Mouse (Mus musculus): ENCODE measurements around the gene Atp5e. TPM values are rescaled to one million over a fixed set of nuclear protein-coding genes. Genes with fewer than 3 reads are reported as not detected.

Gene Atp5e
- polyA plus RNA-seq (2012; ENCODE audit: insufficient read depth, insufficient read length, low replicate concordance, missing spikeins): not detected in 2 replicates

- Histone ChIP-seq H3K4me3 (ENCODE audit: insufficient read depth, low read depth, low read length) (peak within 1 kb of the TSS; percentile 65), H3K27ac (ENCODE audit: insufficient read depth, low read depth, low read length) (peak within 1 kb of the TSS; percentile 23), H3K4me1 (ENCODE audit: control insufficient read depth, insufficient read depth, low read length) (peaks cover 10% of the 10 kb centered on the region)
- WGBS: 1% methylated on average over 48 of the region's 48 CpGs
- TF ChIP-seq POLR2A (IDR thresholded peaks at IDR 0.05; ENCODE audit: insufficient read depth, low read depth, low read length) (peak; percentile 56; the same call in 1 of the 2 replicates), CTCF (IDR thresholded peaks at IDR 0.05; ENCODE audit: insufficient read depth, low read depth, low read length) (no peak)
Observed at GRCm38 (mm10) chr2:174463789-174464523, at the start of gene Atp5e. Gene Atp5e (minus strand): TSS chr2:174464105.

GRCm38 (mm10) chr2:174509825-174510224 is 45.9 kb upstream of the Atp5e start:
- H3K4me1 ChIP-seq (ENCODE audit: control insufficient read depth, insufficient read depth, low read length): no peaks in the 10 kb centered on the region; the same call in 1 of the 2 replicates
- 92% methylated on average over 8 of the region's 8 CpGs for WGBS
- TF ChIP-seq CTCF (IDR thresholded peaks at IDR 0.05; ENCODE audit: insufficient read depth, low read depth, low read length) (no peak), POLR2A (IDR thresholded peaks at IDR 0.05; ENCODE audit: insufficient read depth, low read depth, low read length) (no peak)
- H3K4me3 ChIP-seq (ENCODE audit: insufficient read depth, low read depth, low read length): no peak overlapping the region
- no peak overlapping the region for H3K27ac ChIP-seq (ENCODE audit: insufficient read depth, low read depth, low read length)

GRCm38 (mm10) chr2:174507998-174508397 is 44.1 kb upstream of the Atp5e start:
- 91% methylated on average over 4 of the region's 4 CpGs for WGBS
- Histone ChIP-seq H3K4me3 (ENCODE audit: insufficient read depth, low read depth, low read length) (no peak overlapping the region), H3K27ac (ENCODE audit: insufficient read depth, low read depth, low read length) (no peak overlapping the region), H3K4me1 (ENCODE audit: control insufficient read depth, insufficient read depth, low read length) (no peaks in the 10 kb centered on the region; the same call in none of the 2 replicates)
- TF ChIP-seq POLR2A (IDR thresholded peaks at IDR 0.05; ENCODE audit: insufficient read depth, low read depth, low read length) (no peak), CTCF (IDR thresholded peaks at IDR 0.05; ENCODE audit: insufficient read depth, low read depth, low read length) (no peak)

- Histone ChIP-seq H3K27ac (ENCODE audit: insufficient read depth, low read depth, low read length) (no peak overlapping the region), H3K4me1 (ENCODE audit: control insufficient read depth, insufficient read depth, low read length) (peaks cover 3% of the 10 kb centered on the region), H3K4me3 (ENCODE audit: insufficient read depth, low read depth, low read length) (no peak overlapping the region)
- WGBS: 75% methylated on average over 25 of the region's 25 CpGs
- no peak for TF ChIP-seq CTCF (IDR thresholded peaks at IDR 0.05; ENCODE audit: insufficient read depth, low read depth, low read length)
- no peak for TF ChIP-seq POLR2A (IDR thresholded peaks at IDR 0.05; ENCODE audit: insufficient read depth, low read depth, low read length)
Observed at GRCm38 (mm10) chr2:174502831-174503460, 39.0 kb upstream of the Atp5e start.

- Histone ChIP-seq H3K4me3 (ENCODE audit: insufficient read depth, low read depth, low read length) (no peak overlapping the region), H3K4me1 (ENCODE audit: control insufficient read depth, insufficient read depth, low read length) (peaks cover 3% of the 10 kb centered on the region), H3K27ac (ENCODE audit: insufficient read depth, low read depth, low read length) (no peak overlapping the region)
- 43% methylated on average over 5 of the region's 5 CpGs for WGBS
- TF ChIP-seq POLR2A (IDR thresholded peaks at IDR 0.05; ENCODE audit: insufficient read depth, low read depth, low read length) (no peak), CTCF (IDR thresholded peaks at IDR 0.05; ENCODE audit: insufficient read depth, low read depth, low read length) (no peak)
Observed at GRCm38 (mm10) chr2:174502321-174502720, 38.4 kb upstream of the Atp5e start.

GRCm38 (mm10) chr2:174501517-174501916 is 37.6 kb upstream of the Atp5e start:
- no peak for TF ChIP-seq CTCF (IDR thresholded peaks at IDR 0.05; ENCODE audit: insufficient read depth, low read depth, low read length)
- no peak for TF ChIP-seq POLR2A (IDR thresholded peaks at IDR 0.05; ENCODE audit: insufficient read depth, low read depth, low read length)
- H3K27ac ChIP-seq (ENCODE audit: insufficient read depth, low read depth, low read length): no peak overlapping the region
- no peak overlapping the region for H3K4me3 ChIP-seq (ENCODE audit: insufficient read depth, low read depth, low read length)
- H3K4me1 ChIP-seq (ENCODE audit: control insufficient read depth, insufficient read depth, low read length): peaks cover 3% of the 10 kb centered on the region
- 94% methylated on average over 8 of the region's 8 CpGs for WGBS

GRCm38 (mm10) chr2:174500814-174501503 is 37.1 kb upstream of the Atp5e start:
- H3K4me1 ChIP-seq (ENCODE audit: control insufficient read depth, insufficient read depth, low read length): peaks cover 3% of the 10 kb centered on the region
- WGBS: 82% methylated on average over 14 of the region's 14 CpGs
- no peak overlapping the region for H3K27ac ChIP-seq (ENCODE audit: insufficient read depth, low read depth, low read length)
- H3K4me3 ChIP-seq (ENCODE audit: insufficient read depth, low read depth, low read length): no peak overlapping the region
- no peak for TF ChIP-seq CTCF (IDR thresholded peaks at IDR 0.05; ENCODE audit: insufficient read depth, low read depth, low read length)
- TF ChIP-seq POLR2A (IDR thresholded peaks at IDR 0.05; ENCODE audit: insufficient read depth, low read depth, low read length): no peak

- WGBS: 60% methylated on average over 2 of the region's 2 CpGs
Observed at GRCm38 (mm10) chr2:174492858-174493257, 29.0 kb upstream of the Atp5e start.

More at GRCm38 (mm10) chr2:174492858-174493257, 29.0 kb upstream of the Atp5e start:
- TF ChIP-seq CTCF (IDR thresholded peaks at IDR 0.05; ENCODE audit: insufficient read depth, low read depth, low read length) (no peak), POLR2A (IDR thresholded peaks at IDR 0.05; ENCODE audit: insufficient read depth, low read depth, low read length) (no peak)
- H3K4me3 ChIP-seq (ENCODE audit: insufficient read depth, low read depth, low read length): no peak overlapping the region
- no peak overlapping the region for H3K27ac ChIP-seq (ENCODE audit: insufficient read depth, low read depth, low read length)
- H3K4me1 ChIP-seq (ENCODE audit: control insufficient read depth, insufficient read depth, low read length): no peaks in the 10 kb centered on the region

All from olfactory bulb, adult 2 months (tissue).